Mouse (Mus musculus) lung, embryonic 14.5 days (tissue): ENCODE measurements around the gene Cadps2. TPM values are rescaled to one million over a fixed set of nuclear protein-coding genes. Genes with fewer than 3 reads are reported as not detected.

Source experiments
- ATAC-seq: fragments of 200-750 bp; cut with Nextera tagmentation; 2 replicates; pipeline ENCODE4 v1.8.0; 2017; ENCODE audit warnings: mild to moderate bottlenecking, moderate TSS enrichment, moderate library complexity; ENCODE audit not compliant: insufficient read depth
- DNase-seq: peaks from one replicate; pipeline ENCODE4 v3.0.0-alpha.2; 2015
- H3K27ac ChIP-seq: fragments of 300-500 bp; sonication (generic); 2 replicates; pipeline ENCODE4 v1.5.1; 2014; ENCODE audit warnings: low read depth, mild to moderate bottlenecking, moderate library complexity
- H3K27me3 ChIP-seq: fragments of 300-500 bp; sonication (generic); 2 replicates; pipeline ENCODE4 v1.6.1; 2014; ENCODE audit warnings: low read length, control low read depth; ENCODE audit not compliant: insufficient read depth
- H3K36me3 ChIP-seq: fragments of 300-500 bp; sonication (generic); 2 replicates; pipeline ENCODE4 v1.6.1; 2014; ENCODE audit warnings: control low read depth; ENCODE audit not compliant: insufficient read depth
- H3K4me1 ChIP-seq: fragments of 300-500 bp; sonication (generic); 2 replicates; pipeline ENCODE4 v1.6.1; 2014; ENCODE audit warnings: antibody characterized with exemption, control low read depth; ENCODE audit not compliant: insufficient read depth
- H3K4me2 ChIP-seq: fragments of 300-500 bp; sonication (generic); 2 replicates; pipeline ENCODE4 v1.6.1; 2014; ENCODE audit warnings: mild to moderate bottlenecking
- H3K4me3 ChIP-seq: fragments of 300-500 bp; sonication (generic); 2 replicates; pipeline ENCODE4 v1.5.1; 2014; ENCODE audit warnings: low read depth, low read length
- H3K9ac ChIP-seq: fragments of 300-500 bp; sonication (generic); 2 replicates; pipeline ENCODE4 v1.6.1; 2014
- H3K9me3 ChIP-seq: fragments of 300-500 bp; sonication (generic); 2 replicates; pipeline ENCODE4 v1.6.1; 2016; ENCODE audit warnings: low read depth, low read length, control low read depth
- CTCF ChIP-seq: IDR thresholded peaks from 2 replicates; pipeline ENCODE4 v1.5.1; 2016; ENCODE audit warnings: antibody characterized with exemption, low read depth
- WGBS: fragments of 180-500 bp; shearing (Covaris S2); extraction: QIAGEN DNeasy Blood & Tissue Kit; methylation state at CpG from one replicate; pipeline ENCODE4 v1.1.7; 2014; 5-methylcytosine and 5-hydroxymethylcytosine counted together
- polyA plus RNA-seq: library from polyadenylated mRNA; unstranded; fragments of >200 nt; fragmentation: Nextera tagmentation; extraction: Ambion mirVana; gene quantifications from 2 replicates; pipeline ENCODE4 v1.2.1, GENCODE M21; 2014

Cadps2 gene
- polyA plus RNA-seq: 6.7 and 8.8 TPM in 2 replicates

- H3K9ac ChIP-seq: peak within 1 kb of the TSS; percentile 70
- peak within 1 kb of the TSS; percentile 36; the same call in 1 of the 2 replicates for H3K27ac ChIP-seq
- DNase-seq (peak; percentile 74), ATAC-seq (peak; percentile 86)
- peak within 1 kb of the TSS; percentile 80 for H3K4me2 ChIP-seq
- H3K27me3 ChIP-seq: peaks cover 13% of the 10 kb centered on the region
- no peak for TF ChIP-seq CTCF
- no peaks in the 10 kb centered on the region for H3K36me3 ChIP-seq
- under 1% methylated on average over 110 of the region's 114 CpGs for WGBS
- H3K4me3 ChIP-seq: peak within 1 kb of the TSS; percentile 66
- H3K4me1 ChIP-seq: no peaks in the 10 kb centered on the region
- H3K9me3 ChIP-seq: no peaks in the 10 kb centered on the region
These were observed at the start of gene Cadps2 for GRCm38 (mm10) chr6:23839009-23839811. Gene Cadps2 (minus strand): TSS chr6:23839421.

GRCm38 (mm10) chr6:23886418-23886817 is 47.2 kb upstream of the Cadps2 start:
- ATAC-seq: peak; percentile 73; the same call in 1 of the 2 replicates

GRCm38 (mm10) chr6:23876765-23877408 is 37.7 kb upstream of the Cadps2 start:
- ATAC-seq (no peak), DNase-seq (no peak)
- no peaks in the 10 kb centered on the region for H3K4me1 ChIP-seq
- no peaks in the 10 kb centered on the region for H3K27me3 ChIP-seq
- no peaks in the 10 kb centered on the region for H3K36me3 ChIP-seq
- 85% methylated on average over 4 of the region's 4 CpGs for WGBS
- H3K9me3 ChIP-seq: no peaks in the 10 kb centered on the region
- no peak for TF ChIP-seq CTCF
- no peak overlapping the region for H3K4me2 ChIP-seq
- H3K27ac ChIP-seq: no peak overlapping the region
- H3K9ac ChIP-seq: no peak overlapping the region
- H3K4me3 ChIP-seq: no peak overlapping the region

More at GRCm38 (mm10) chr6:23886418-23886817, 47.2 kb upstream of the Cadps2 start:
- Histone ChIP-seq H3K27ac (no peak overlapping the region), H3K4me2 (no peak overlapping the region), H3K9ac (no peak overlapping the region), H3K9me3 (no peaks in the 10 kb centered on the region), H3K36me3 (no peaks in the 10 kb centered on the region), H3K27me3 (no peaks in the 10 kb centered on the region), H3K4me3 (no peak overlapping the region), H3K4me1 (no peaks in the 10 kb centered on the region)
- 5% methylated on average over 6 of the region's 6 CpGs for WGBS
- peak; percentile 79 for DNase-seq
- TF ChIP-seq CTCF: peak; percentile 74

GRCm38 (mm10) chr6:23876363-23876762 is 37.1 kb upstream of the Cadps2 start:
- no peaks in the 10 kb centered on the region for H3K9me3 ChIP-seq
- H3K4me1 ChIP-seq: no peaks in the 10 kb centered on the region
- ATAC-seq: no peak
- no peaks in the 10 kb centered on the region for H3K36me3 ChIP-seq
- no peak overlapping the region for H3K9ac ChIP-seq
- no peak for DNase-seq
- 62% methylated on average over 4 of the region's 4 CpGs for WGBS
- no peak for TF ChIP-seq CTCF
- no peak overlapping the region for H3K4me3 ChIP-seq
- H3K4me2 ChIP-seq: no peak overlapping the region
- H3K27ac ChIP-seq: no peak overlapping the region
- no peaks in the 10 kb centered on the region for H3K27me3 ChIP-seq

GRCm38 (mm10) chr6:23873812-23874211 is 34.6 kb upstream of the Cadps2 start:
- no peak overlapping the region for H3K4me3 ChIP-seq
- no peak overlapping the region for H3K9ac ChIP-seq
- no peak for ATAC-seq
- no peak overlapping the region for H3K27ac ChIP-seq
- WGBS: 78% methylated on average over 4 of the region's 4 CpGs
- H3K27me3 ChIP-seq: no peaks in the 10 kb centered on the region
- DNase-seq: no peak
- no peaks in the 10 kb centered on the region for H3K9me3 ChIP-seq
- no peak overlapping the region for H3K4me2 ChIP-seq
- no peak for TF ChIP-seq CTCF
- no peaks in the 10 kb centered on the region for H3K4me1 ChIP-seq
- no peaks in the 10 kb centered on the region for H3K36me3 ChIP-seq

GRCm38 (mm10) chr6:23873231-23873630 is 34.0 kb upstream of the Cadps2 start:
- no peak for DNase-seq

GRCm38 (mm10) chr6:23869971-23870370 is 30.8 kb upstream of the Cadps2 start:
- ATAC-seq: no peak
- H3K27me3 ChIP-seq: no peaks in the 10 kb centered on the region

More at GRCm38 (mm10) chr6:23873231-23873630, 34.0 kb upstream of the Cadps2 start:
- H3K27me3 ChIP-seq: no peaks in the 10 kb centered on the region
- no peak overlapping the region for H3K4me2 ChIP-seq
- no peaks in the 10 kb centered on the region for H3K36me3 ChIP-seq
- H3K27ac ChIP-seq: no peak overlapping the region
- H3K4me3 ChIP-seq: no peak overlapping the region
- no peak overlapping the region for H3K9ac ChIP-seq
- no peak for TF ChIP-seq CTCF
- WGBS: 71% methylated on average over 3 of the region's 3 CpGs
- no peaks in the 10 kb centered on the region for H3K4me1 ChIP-seq
- ATAC-seq: no peak
- H3K9me3 ChIP-seq: no peaks in the 10 kb centered on the region

More at GRCm38 (mm10) chr6:23869971-23870370, 30.8 kb upstream of the Cadps2 start:
- no peaks in the 10 kb centered on the region for H3K4me1 ChIP-seq
- no peaks in the 10 kb centered on the region for H3K36me3 ChIP-seq
- TF ChIP-seq CTCF: no peak
- H3K4me3 ChIP-seq: no peak overlapping the region
- H3K4me2 ChIP-seq: no peak overlapping the region
- no peak for DNase-seq
- no peak overlapping the region for H3K9ac ChIP-seq
- H3K9me3 ChIP-seq: no peaks in the 10 kb centered on the region
- no peak overlapping the region for H3K27ac ChIP-seq
